Mouse (Mus musculus) neural tube, embryonic 11.5 days (tissue): Measurements from ENCODE around the gene Zfp551. TPM values are rescaled to one million over a fixed set of nuclear protein-coding genes. Genes with fewer than 3 reads are reported as not detected.

Experiments
- ATAC-seq: fragments of 200-750 bp; cut with Nextera tagmentation; 2 replicates; pipeline ENCODE4 v1.8.0; 2017; ENCODE audit warnings: moderate number of reproducible peaks, mild to moderate bottlenecking, moderate TSS enrichment, moderate library complexity; ENCODE audit not compliant: insufficient read depth, low FRiP score, low TSS enrichment
- DNase-seq: peaks from one replicate; pipeline ENCODE4 v3.0.0-alpha.2; 2015; ENCODE audit warnings: low spot score
- H3K27ac ChIP-seq: fragments of 300-500 bp; sonication (generic); 2 replicates; pipeline ENCODE4 v1.5.1; 2014; ENCODE audit warnings: low read depth, mild to moderate bottlenecking, low read length
- H3K27me3 ChIP-seq: fragments of 300-500 bp; sonication (generic); 2 replicates; pipeline ENCODE4 v1.6.1; 2014; ENCODE audit warnings: mild to moderate bottlenecking, low read length, mixed read lengths; ENCODE audit not compliant: control insufficient read depth, insufficient read depth
- H3K36me3 ChIP-seq: fragments of 300-500 bp; sonication (generic); 2 replicates; pipeline ENCODE4 v1.6.1; 2014; ENCODE audit warnings: mild to moderate bottlenecking, low read length, moderate library complexity, mixed read lengths; ENCODE audit not compliant: control insufficient read depth, insufficient read depth
- H3K4me1 ChIP-seq: fragments of 300-500 bp; sonication (generic); 2 replicates; pipeline ENCODE4 v1.6.1; 2014; ENCODE audit warnings: low read length, mixed read lengths; ENCODE audit not compliant: control insufficient read depth, insufficient read depth
- H3K4me2 ChIP-seq: fragments of 300-500 bp; sonication (generic); 2 replicates; pipeline ENCODE4 v1.6.1; 2014; ENCODE audit warnings: low read depth, mild to moderate bottlenecking, moderate library complexity
- H3K4me3 ChIP-seq: fragments of 300-500 bp; sonication (generic); 2 replicates; pipeline ENCODE4 v1.5.1; 2014; ENCODE audit warnings: low read depth, low read length
- H3K9ac ChIP-seq: fragments of 300-500 bp; sonication (generic); 2 replicates; pipeline ENCODE4 v1.6.1; 2014; ENCODE audit warnings: mild to moderate bottlenecking, low read length
- H3K9me3 ChIP-seq: fragments of 300-500 bp; sonication (generic); 2 replicates; pipeline ENCODE4 v1.6.1; 2016; ENCODE audit warnings: low read length; ENCODE audit not compliant: control insufficient read depth
- WGBS: fragments of 180-500 bp; shearing (Covaris S2); extraction: QIAGEN DNeasy Blood & Tissue Kit; methylation state at CpG from one replicate; pipeline ENCODE4 v1.1.7; 2014; 5-methylcytosine and 5-hydroxymethylcytosine counted together
- polyA plus RNA-seq: library from polyadenylated mRNA; unstranded; fragments of >200 nt; fragmentation: Nextera tagmentation; extraction: Ambion mirVana; gene quantifications from 2 replicates; pipeline ENCODE4 v1.2.1, GENCODE M21; 2014

The Zfp551 gene
- polyA plus RNA-seq, result 4.0 and 5.2 TPM in 2 replicates

- WGBS, result under 1% methylated on average over 27 of the region's 27 CpGs
- H3K9ac ChIP-seq, result peak within 1 kb of the TSS; percentile 82
- no peak within 1 kb of the TSS for H3K27ac ChIP-seq
- ATAC-seq, result peak; percentile 91
- DNase-seq, result peak; percentile 67
- peak within 1 kb of the TSS; percentile 61 for H3K4me2 ChIP-seq
- H3K4me3 ChIP-seq, result peak within 1 kb of the TSS; percentile 54
- H3K27me3 ChIP-seq, result no peaks in the 10 kb centered on the region
- no peaks in the 10 kb centered on the region for H3K9me3 ChIP-seq
- no peaks in the 10 kb centered on the region for H3K36me3 ChIP-seq
- H3K4me1 ChIP-seq, result no peaks in the 10 kb centered on the region
Observed at GRCm38 (mm10) chr7:12422245-12422849, at the start of gene Zfp551. Gene Zfp551 (minus strand): TSS chr7:12422751.

- no peak overlapping the region for H3K9ac ChIP-seq
- H3K36me3 ChIP-seq, result no peaks in the 10 kb centered on the region
- no peak overlapping the region for H3K4me2 ChIP-seq
- no peak; the same call in 1 of the 2 replicates for ATAC-seq
- 66% methylated on average over 3 of the region's 3 CpGs for WGBS
- DNase-seq, result no peak
- H3K27me3 ChIP-seq, result no peaks in the 10 kb centered on the region
- no peak overlapping the region for H3K27ac ChIP-seq
- H3K4me3 ChIP-seq, result no peak overlapping the region
- H3K9me3 ChIP-seq, result no peaks in the 10 kb centered on the region
- H3K4me1 ChIP-seq, result no peaks in the 10 kb centered on the region
Observed at GRCm38 (mm10) chr7:12422855-12423254, 304 bp upstream of the Zfp551 start.

GRCm38 (mm10) chr7:12421741-12422140, 810 bp downstream of the Zfp551 start:
- Histone ChIP-seq H3K9ac (peak overlapping the region; percentile 82), H3K4me1 (no peaks in the 10 kb centered on the region)

GRCm38 (mm10) chr7:12369173-12369572, 53.4 kb downstream of the Zfp551 start, which contains the start of gene Vmn1r84:
Gene Vmn1r84 (minus strand): TSS chr7:12369273.
- 59% methylated on average over 1 of the region's 1 CpGs for WGBS

More at GRCm38 (mm10) chr7:12421741-12422140, 810 bp downstream of the Zfp551 start:
- Histone ChIP-seq H3K4me2 (peak overlapping the region; percentile 61), H3K27ac (no peak overlapping the region), H3K4me3 (peak overlapping the region; percentile 54), H3K27me3 (no peaks in the 10 kb centered on the region), H3K9me3 (no peaks in the 10 kb centered on the region), H3K36me3 (peaks cover under 1% of the 10 kb centered on the region)
- DNase-seq (no peak), ATAC-seq (no peak)
- WGBS, result 68% methylated on average over 5 of the region's 5 CpGs

More at GRCm38 (mm10) chr7:12369173-12369572, 53.4 kb downstream of the Zfp551 start, which contains the start of gene Vmn1r84:
- no peaks in the 10 kb centered on the region for H3K36me3 ChIP-seq
- no peak within 1 kb of the TSS for H3K9ac ChIP-seq
- no peaks in the 10 kb centered on the region for H3K4me1 ChIP-seq
- no peak within 1 kb of the TSS for H3K4me3 ChIP-seq
- no peak for DNase-seq
- H3K27ac ChIP-seq, result no peak within 1 kb of the TSS
- ATAC-seq, result no peak
- H3K9me3 ChIP-seq, result no peaks in the 10 kb centered on the region
- H3K27me3 ChIP-seq, result no peaks in the 10 kb centered on the region
- no peak within 1 kb of the TSS for H3K4me2 ChIP-seq

Other genes with a start within 250 kb of the Zfp551 start
- not detected in 2 replicates for gene Vmn1r80, start 233.5 kb downstream of the Zfp551 start, polyA plus RNA-seq
- gene Vmn1r81, start 154.5 kb downstream of the Zfp551 start, polyA plus RNA-seq, result not detected in 2 replicates
- not detected in 2 replicates for gene Vmn1r82, start 122.3 kb downstream of the Zfp551 start, polyA plus RNA-seq
- not detected in 2 replicates for gene Vmn1r83, start 93.3 kb downstream of the Zfp551 start, polyA plus RNA-seq
- not detected in 2 replicates for gene Vmn1r84, start 53.5 kb downstream of the Zfp551 start, polyA plus RNA-seq
- 46.7 and 48.0 TPM in 2 replicates for gene Zfp606, start 55.5 kb upstream of the Zfp551 start, polyA plus RNA-seq
- gene 2900092C05Rik, start 89.8 kb upstream of the Zfp551 start, polyA plus RNA-seq, result not detected in 2 replicates
- 0.01 TPM in 1 of 2 replicates, not detected in the other for gene Vmn2r53, start 186.0 kb upstream of the Zfp551 start, polyA plus RNA-seq
- not detected in 2 replicates for gene Vmn2r54, start 217.6 kb upstream of the Zfp551 start, polyA plus RNA-seq